Mouse (Mus musculus) forebrain, embryonic 14.5 days (tissue): ENCODE measurements at regions not wholly inside any gene's neighbourhood (a gene's known extent, or its start where the extent isn't known, plus 50 kb on each side); places are given as distances from the start of the nearest gene placed in this dataset.
A peak's percentile ranks its signal among the peaks of the same experiment; 100 is the strongest.

Experiments used
- ATAC-seq: fragments of 200-750 bp; cut with Nextera tagmentation; 2 replicates; pipeline ENCODE4 v1.8.0; 2017; ENCODE audit warnings: mild to moderate bottlenecking, moderate library complexity
- DNase-seq: peaks from one replicate; pipeline ENCODE4 v3.0.0-alpha.2; 2015; ENCODE audit warnings: low spot score
- H3K27ac ChIP-seq: fragments of 300-500 bp; sonication (generic); 2 replicates; pipeline ENCODE4 v1.5.1; 2014; ENCODE audit warnings: low read depth, mild to moderate bottlenecking, control low read depth, low read length, moderate library complexity
- H3K27me3 ChIP-seq: fragments of 300-500 bp; sonication (generic); replicated peaks from 2 replicates; pipeline ENCODE4 v1.6.1; 2014; ENCODE audit warnings: low read length, control low read depth, mixed read lengths; ENCODE audit not compliant: control insufficient read depth, insufficient read depth
- H3K36me3 ChIP-seq: fragments of 300-500 bp; sonication (generic); 2 replicates; pipeline ENCODE4 v1.6.1; 2014; ENCODE audit warnings: low read length, control low read depth; ENCODE audit not compliant: control insufficient read depth, insufficient read depth
- H3K4me1 ChIP-seq: fragments of 300-500 bp; sonication (generic); 2 replicates; pipeline ENCODE4 v1.6.1; 2014; ENCODE audit warnings: antibody characterized with exemption, low read length, control low read depth; ENCODE audit not compliant: control insufficient read depth, insufficient read depth
- H3K4me2 ChIP-seq: fragments of 300-500 bp; sonication (generic); 2 replicates; pipeline ENCODE4 v1.6.1; 2014; ENCODE audit warnings: mild to moderate bottlenecking, control low read depth, low read length
- H3K4me3 ChIP-seq: fragments of 300-500 bp; sonication (generic); 2 replicates; pipeline ENCODE4 v1.5.1; 2014; ENCODE audit warnings: low read depth, low read length, control low read depth
- H3K9ac ChIP-seq: fragments of 300-500 bp; sonication (generic); 2 replicates; pipeline ENCODE4 v1.6.1; 2014; ENCODE audit warnings: mild to moderate bottlenecking, low read length, control low read depth, moderate library complexity
- H3K9me3 ChIP-seq: fragments of 300-500 bp; sonication (generic); replicated peaks from 2 replicates; pipeline ENCODE4 v1.6.1; 2016; ENCODE audit warnings: low read length, control low read depth, mixed read lengths; ENCODE audit not compliant: control insufficient read depth
- WGBS: fragments of 180-500 bp; shearing (Covaris S2); extraction: QIAGEN DNeasy Blood & Tissue Kit; methylation state at CpG from one replicate; pipeline ENCODE4 v1.1.7; 2014; 5-methylcytosine and 5-hydroxymethylcytosine counted together

DNA sequence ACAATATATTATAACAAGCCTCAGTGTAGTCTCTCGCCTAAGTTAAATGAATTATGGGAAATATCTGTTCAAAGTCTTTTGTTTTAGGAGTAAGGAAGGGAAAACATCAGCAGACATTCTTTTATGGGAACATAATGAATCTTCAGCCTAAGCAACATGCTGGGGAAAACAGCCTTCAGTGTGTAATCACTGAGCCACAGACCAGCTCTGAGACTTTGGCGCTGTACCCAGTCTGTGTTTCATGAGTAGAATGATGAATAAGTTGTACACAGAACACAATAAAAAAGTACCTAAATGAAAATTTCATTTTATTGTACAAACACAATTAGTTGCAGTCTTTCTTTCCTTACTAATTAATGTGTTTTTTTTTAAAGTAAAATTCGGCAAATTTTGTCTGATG lies 1774.8 kb upstream of the Pcdh20 start:
- DNase-seq, result peak; percentile 48
- WGBS, result 34% methylated on average over 3 of the region's 3 CpGs
- no peak overlapping the region for H3K9ac ChIP-seq

DNA sequence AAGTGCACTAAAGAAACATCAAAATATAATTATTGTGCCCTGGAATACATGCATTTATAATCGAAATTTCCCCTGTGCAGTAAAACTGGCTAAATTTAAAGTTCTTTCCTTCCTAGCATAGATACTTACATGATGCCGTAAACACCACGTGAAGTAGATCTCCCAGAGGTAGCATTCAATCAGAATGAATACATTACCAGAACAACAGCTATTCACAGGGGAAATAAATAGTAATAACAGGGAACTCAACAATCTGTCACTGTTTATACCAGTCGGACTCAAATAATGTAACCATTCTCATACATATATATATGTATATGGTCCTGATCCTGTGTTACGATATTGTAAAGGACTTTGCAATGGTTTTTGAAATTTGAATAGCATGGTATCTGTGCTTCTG lies 1761.5 kb upstream of the Pcdh20 start:
- ATAC-seq (no peak), DNase-seq (no peak)
- H3K9ac ChIP-seq, result no peak overlapping the region
- 78% methylated on average over 5 of the region's 5 CpGs for WGBS
- no peaks in the 10 kb centered on the region for H3K36me3 ChIP-seq
- no peak overlapping the region for H3K4me3 ChIP-seq
- no peaks in the 10 kb centered on the region for H3K27me3 ChIP-seq
- no peak overlapping the region for H3K27ac ChIP-seq
- H3K4me1 ChIP-seq, result no peaks in the 10 kb centered on the region
- no peaks in the 10 kb centered on the region for H3K9me3 ChIP-seq
- H3K4me2 ChIP-seq, result no peak overlapping the region

More for the DNA sequence above, 1774.8 kb upstream of the Pcdh20 start:
- H3K4me1 ChIP-seq, result no peaks in the 10 kb centered on the region
- peak; percentile 48; the same call in 1 of the 2 replicates for ATAC-seq
- no peak overlapping the region for H3K27ac ChIP-seq
- no peaks in the 10 kb centered on the region for H3K36me3 ChIP-seq
- no peak overlapping the region for H3K4me2 ChIP-seq
- no peaks in the 10 kb centered on the region for H3K27me3 ChIP-seq
- no peaks in the 10 kb centered on the region for H3K9me3 ChIP-seq
- H3K4me3 ChIP-seq, result no peak overlapping the region

DNA sequence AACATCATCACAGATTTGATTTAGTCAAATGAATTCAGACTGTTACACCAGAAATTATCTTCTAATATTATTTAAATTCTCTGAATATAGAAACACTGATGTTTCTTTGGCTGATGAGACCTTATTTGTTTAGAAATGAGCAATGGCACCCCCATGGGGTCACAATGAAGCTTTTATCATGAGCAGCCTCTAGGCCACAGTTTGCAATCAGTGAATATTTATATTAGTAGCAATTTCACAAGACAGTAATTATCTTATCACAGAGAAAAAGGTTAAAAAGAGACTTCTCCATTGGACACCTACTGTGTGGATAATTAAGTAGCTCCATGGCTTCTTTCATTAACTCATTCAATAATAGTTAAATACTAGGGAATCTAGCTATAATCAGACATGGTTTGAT lies 1729.1 kb upstream of the Pcdh20 start:
- Histone ChIP-seq H3K4me2 (no peak overlapping the region), H3K36me3 (no peaks in the 10 kb centered on the region), H3K4me3 (no peak overlapping the region), H3K9ac (no peak overlapping the region), H3K27me3 (no peaks in the 10 kb centered on the region), H3K4me1 (no peaks in the 10 kb centered on the region), H3K27ac (no peak overlapping the region), H3K9me3 (no peaks in the 10 kb centered on the region)
- ATAC-seq (no peak), DNase-seq (peak; percentile 17)

GRCm38 (mm10) chr14:90197791-90198190 lies 1726.6 kb upstream of the Pcdh20 start:
- 91% methylated on average over 8 of the region's 8 CpGs for WGBS
- Histone ChIP-seq H3K27me3 (no peaks in the 10 kb centered on the region), H3K27ac (no peak overlapping the region), H3K4me3 (no peak overlapping the region), H3K4me2 (no peak overlapping the region), H3K4me1 (no peaks in the 10 kb centered on the region), H3K9me3 (no peaks in the 10 kb centered on the region), H3K9ac (no peak overlapping the region), H3K36me3 (no peaks in the 10 kb centered on the region)
- no peak for DNase-seq
- ATAC-seq, result no peak

GRCm38 (mm10) chr14:90172729-90173128 lies 1701.5 kb upstream of the Pcdh20 start:
- DNase-seq (no peak), ATAC-seq (no peak)
- H3K9me3 ChIP-seq, result no peaks in the 10 kb centered on the region
- no peak overlapping the region for H3K27ac ChIP-seq
- no peak overlapping the region for H3K4me2 ChIP-seq
- no peaks in the 10 kb centered on the region for H3K4me1 ChIP-seq
- no peaks in the 10 kb centered on the region for H3K36me3 ChIP-seq
- H3K9ac ChIP-seq, result no peak overlapping the region
- 93% methylated on average over 3 of the region's 3 CpGs for WGBS
- no peaks in the 10 kb centered on the region for H3K27me3 ChIP-seq
- H3K4me3 ChIP-seq, result no peak overlapping the region
